Mouse (Mus musculus) midbrain, embryonic 15.5 days (tissue): Measurements from ENCODE around the gene Atp1a1. TPM values are rescaled to one million over a fixed set of nuclear protein-coding genes. Genes with fewer than 3 reads are reported as not detected.

ENCODE experiments used
- ATAC-seq: fragments of 200-750 bp; cut with Nextera tagmentation; replicated peaks from 2 replicates; pipeline ENCODE4 v1.8.0; 2017; ENCODE audit warnings: moderate TSS enrichment
- H3K27ac ChIP-seq: fragments of 300-500 bp; sonication (generic); 2 replicates; pipeline ENCODE4 v1.5.1; 2015; ENCODE audit warnings: mild to moderate bottlenecking, inconsistent platforms
- H3K27me3 ChIP-seq: fragments of 300-500 bp; sonication (generic); replicated peaks from 2 replicates; pipeline ENCODE4 v1.6.1; 2015; ENCODE audit warnings: inconsistent platforms
- H3K36me3 ChIP-seq: fragments of 300-500 bp; sonication (generic); replicated peaks from 2 replicates; pipeline ENCODE4 v1.6.1; 2015; ENCODE audit warnings: inconsistent platforms
- H3K4me1 ChIP-seq: fragments of 300-500 bp; sonication (generic); 2 replicates; pipeline ENCODE4 v1.6.1; 2015; ENCODE audit warnings: inconsistent platforms
- H3K4me2 ChIP-seq: fragments of 300-500 bp; sonication (generic); 2 replicates; pipeline ENCODE4 v1.6.1; 2015; ENCODE audit warnings: inconsistent platforms, mild to moderate bottlenecking, moderate library complexity
- H3K4me3 ChIP-seq: fragments of 300-500 bp; sonication (generic); 2 replicates; pipeline ENCODE4 v1.5.1; 2015; ENCODE audit warnings: mild to moderate bottlenecking, inconsistent platforms
- H3K9ac ChIP-seq: fragments of 300-500 bp; sonication (generic); 2 replicates; pipeline ENCODE4 v1.6.1; 2015; ENCODE audit warnings: mild to moderate bottlenecking, inconsistent platforms
- H3K9me3 ChIP-seq: fragments of 300-500 bp; sonication (generic); 2 replicates; pipeline ENCODE4 v1.6.1; 2016; ENCODE audit warnings: inconsistent platforms
- WGBS: fragments of 180-500 bp; shearing (Covaris S2); methylation state at CpG from one replicate; pipeline ENCODE4 v1.1.7; 2015; ENCODE audit warnings: mixed read lengths; 5-methylcytosine and 5-hydroxymethylcytosine counted together
- polyA plus RNA-seq: library from polyadenylated mRNA; unstranded; fragments of >200 nt; fragmentation: Nextera tagmentation; extraction: Ambion mirVana; gene quantifications from 2 replicates; pipeline ENCODE4 v1.2.1, GENCODE M21; 2015

Atp1a1 gene
- polyA plus RNA-seq, 1 experiment from 2014 or later: 57.1 TPM

DNA sequence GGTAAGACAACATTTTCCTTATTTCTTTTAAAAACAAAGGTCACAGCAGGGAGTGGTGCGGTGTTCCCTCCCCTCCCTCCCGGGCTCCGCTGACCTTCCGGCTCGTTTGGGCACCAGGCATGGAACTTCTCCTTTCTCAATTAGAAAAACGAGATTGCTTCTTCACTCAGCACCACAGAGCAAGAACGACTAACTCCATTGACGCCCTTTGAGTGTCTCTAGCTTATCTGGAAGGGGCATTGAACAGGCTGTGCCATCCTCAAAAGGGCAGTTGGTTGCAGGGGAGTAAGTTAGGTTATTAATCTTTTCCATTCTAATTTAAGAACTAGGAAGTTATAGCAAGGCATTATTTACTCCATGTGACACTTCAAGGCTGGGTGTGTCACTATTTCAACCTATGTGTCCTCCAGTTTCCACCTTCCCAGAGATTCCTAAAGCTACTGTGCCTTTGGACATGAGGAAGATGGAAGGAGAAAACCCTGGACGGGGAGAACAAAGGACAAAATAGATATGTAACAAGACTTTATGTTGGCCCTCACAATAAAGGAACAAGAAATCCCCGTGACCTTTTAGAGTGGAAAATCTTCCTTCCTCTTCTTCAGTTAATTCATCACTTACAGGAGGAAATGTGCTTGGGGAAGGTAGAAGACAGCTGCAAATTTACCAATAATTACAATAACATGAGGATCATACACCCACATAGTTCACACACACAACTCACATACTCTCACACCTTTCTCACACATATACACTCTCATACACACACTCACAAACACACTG, 7.0 kb downstream of the Atp1a1 start:
- H3K4me1 ChIP-seq: peaks cover 69% of the 10 kb centered on the region
- H3K4me2 ChIP-seq: no peak overlapping the region
- no peak overlapping the region for H3K27ac ChIP-seq
- 46% methylated on average over 10 of the region's 10 CpGs for WGBS
- H3K9ac ChIP-seq: no peak overlapping the region
- H3K27me3 ChIP-seq: no peaks in the 10 kb centered on the region
- H3K9me3 ChIP-seq: no peaks in the 10 kb centered on the region
- H3K4me3 ChIP-seq: no peak overlapping the region
- no peak for ATAC-seq
- H3K36me3 ChIP-seq: peaks cover 3% of the 10 kb centered on the region; the same call in 1 of the 2 replicates

DNA sequence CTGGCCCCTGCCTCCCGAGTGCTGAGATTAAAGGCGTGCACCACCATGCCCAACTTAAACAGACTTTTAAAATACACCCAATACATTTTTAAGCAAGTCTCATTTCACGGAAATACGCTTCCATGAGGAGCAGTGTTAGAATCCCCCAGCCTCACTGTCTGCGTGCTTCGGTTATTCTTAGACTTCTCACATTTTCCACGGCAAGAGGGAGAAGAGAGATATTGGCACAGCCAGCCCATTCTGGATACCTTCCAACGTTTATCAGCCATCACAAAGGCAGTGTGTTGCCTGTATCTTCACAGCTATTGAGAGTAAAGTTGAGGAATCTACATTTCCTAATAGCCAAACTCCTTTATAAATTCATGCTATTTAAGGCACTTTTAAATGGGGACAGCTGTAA, 7.8 kb downstream of the Atp1a1 start:
- Histone ChIP-seq H3K4me2 (no peak overlapping the region), H3K27me3 (no peaks in the 10 kb centered on the region), H3K27ac (no peak overlapping the region), H3K9ac (no peak overlapping the region), H3K9me3 (no peaks in the 10 kb centered on the region), H3K36me3 (peaks cover 7% of the 10 kb centered on the region), H3K4me3 (no peak overlapping the region), H3K4me1 (peaks cover 66% of the 10 kb centered on the region)
- 50% methylated on average over 8 of the region's 8 CpGs for WGBS
- ATAC-seq: no peak

DNA sequence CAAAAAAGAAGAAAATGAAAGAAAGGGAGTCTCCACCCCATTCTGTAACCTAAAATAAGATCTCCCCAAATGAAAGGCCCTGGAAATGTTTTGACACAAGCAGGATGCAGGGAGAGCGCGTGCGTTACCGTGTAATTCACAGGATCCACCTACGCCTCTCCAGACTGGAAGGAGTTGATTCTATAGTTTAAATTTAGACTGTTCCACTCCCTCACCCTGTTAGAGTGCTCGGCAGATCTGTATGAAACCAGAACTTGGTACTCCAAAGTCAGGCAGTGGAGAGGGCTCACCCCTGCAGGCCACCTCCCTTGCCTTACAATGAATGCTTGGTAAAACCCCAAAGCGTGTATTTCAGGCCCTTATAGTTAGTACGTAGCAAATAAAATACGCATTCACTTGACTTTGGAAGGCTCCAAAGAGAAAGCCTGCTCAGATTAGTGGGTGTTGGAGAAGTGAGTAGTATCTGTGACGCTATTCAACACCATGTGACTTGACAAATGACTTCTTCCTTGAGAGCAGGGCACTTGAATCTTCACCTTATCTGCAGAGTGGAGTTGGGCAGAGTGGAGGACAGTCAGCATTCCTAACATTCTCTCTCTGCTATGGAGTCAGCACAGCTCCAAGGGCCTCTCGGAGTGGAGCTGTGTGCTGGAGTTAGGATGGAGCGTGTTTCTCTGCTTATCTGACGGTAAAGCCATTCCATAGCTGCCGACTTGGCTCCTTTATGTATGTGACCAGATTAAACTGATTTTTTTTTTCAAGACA, 8.4 kb downstream of the Atp1a1 start:
- 77% methylated on average over 14 of the region's 14 CpGs for WGBS
- no peak for ATAC-seq
- no peak overlapping the region for H3K27ac ChIP-seq

DNA sequence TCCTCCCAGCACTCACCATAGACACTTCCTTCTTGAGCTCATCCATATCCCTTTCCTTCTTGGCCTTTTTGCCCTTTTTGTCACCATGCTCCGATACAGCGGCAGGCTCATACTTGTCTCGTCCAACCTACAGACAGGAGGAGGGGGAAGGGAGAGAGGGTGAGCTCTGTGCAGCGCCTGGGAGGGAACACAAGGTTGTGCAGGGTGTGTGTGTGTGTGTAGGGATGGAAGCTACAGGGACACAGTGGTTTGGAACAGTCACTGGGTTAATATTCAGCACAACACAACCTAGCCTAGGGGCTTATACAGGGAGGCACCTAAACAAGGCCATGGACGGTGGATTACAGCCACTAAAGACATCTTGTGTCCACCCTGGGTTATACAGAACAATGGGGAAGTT, 9.5 kb downstream of the Atp1a1 start:
- H3K27me3 ChIP-seq: no peaks in the 10 kb centered on the region
- no peak overlapping the region for H3K27ac ChIP-seq
- no peak overlapping the region for H3K4me3 ChIP-seq
- WGBS: 77% methylated on average over 5 of the region's 5 CpGs
- H3K9ac ChIP-seq: no peak overlapping the region
- no peak overlapping the region for H3K4me2 ChIP-seq
- H3K4me1 ChIP-seq: peaks cover 49% of the 10 kb centered on the region
- peaks cover 14% of the 10 kb centered on the region for H3K36me3 ChIP-seq
- ATAC-seq: no peak
- no peaks in the 10 kb centered on the region for H3K9me3 ChIP-seq

More for the DNA sequence above, 8.4 kb downstream of the Atp1a1 start:
- peaks cover 13% of the 10 kb centered on the region for H3K36me3 ChIP-seq
- peaks cover 60% of the 10 kb centered on the region for H3K4me1 ChIP-seq
- H3K4me3 ChIP-seq: no peak overlapping the region
- no peaks in the 10 kb centered on the region for H3K27me3 ChIP-seq
- H3K9ac ChIP-seq: no peak overlapping the region
- H3K4me2 ChIP-seq: no peak overlapping the region
- H3K9me3 ChIP-seq: no peaks in the 10 kb centered on the region

DNA sequence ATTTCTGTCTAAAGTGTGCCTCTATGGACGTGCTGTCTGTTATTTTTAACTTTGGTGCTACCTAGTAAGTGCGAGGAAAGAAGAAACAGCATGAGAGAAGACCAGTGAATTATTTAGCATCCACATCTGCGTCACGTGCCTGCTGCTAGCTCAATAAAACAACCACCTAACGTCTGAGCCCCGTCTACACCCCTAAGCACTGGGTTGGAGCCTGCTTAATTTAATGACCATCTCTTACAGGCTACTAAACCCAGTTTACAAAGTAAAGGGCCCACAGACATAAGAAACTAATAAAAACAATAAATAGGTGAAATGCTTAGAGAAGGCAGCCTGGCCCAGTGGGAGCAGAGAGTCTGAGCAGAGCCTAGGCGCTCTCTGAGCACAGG, 11.2 kb downstream of the Atp1a1 start:
- Histone ChIP-seq H3K9me3 (no peaks in the 10 kb centered on the region), H3K4me2 (no peak overlapping the region), H3K27ac (0 out of 2 replicates have a peak overlapping the region, but pooled peaks have one; percentile 10), H3K4me3 (no peak overlapping the region), H3K4me1 (peaks cover 36% of the 10 kb centered on the region), H3K9ac (no peak overlapping the region), H3K36me3 (peaks cover 29% of the 10 kb centered on the region), H3K27me3 (no peaks in the 10 kb centered on the region)
- ATAC-seq: no peak
- 38% methylated on average over 7 of the region's 7 CpGs for WGBS

DNA sequence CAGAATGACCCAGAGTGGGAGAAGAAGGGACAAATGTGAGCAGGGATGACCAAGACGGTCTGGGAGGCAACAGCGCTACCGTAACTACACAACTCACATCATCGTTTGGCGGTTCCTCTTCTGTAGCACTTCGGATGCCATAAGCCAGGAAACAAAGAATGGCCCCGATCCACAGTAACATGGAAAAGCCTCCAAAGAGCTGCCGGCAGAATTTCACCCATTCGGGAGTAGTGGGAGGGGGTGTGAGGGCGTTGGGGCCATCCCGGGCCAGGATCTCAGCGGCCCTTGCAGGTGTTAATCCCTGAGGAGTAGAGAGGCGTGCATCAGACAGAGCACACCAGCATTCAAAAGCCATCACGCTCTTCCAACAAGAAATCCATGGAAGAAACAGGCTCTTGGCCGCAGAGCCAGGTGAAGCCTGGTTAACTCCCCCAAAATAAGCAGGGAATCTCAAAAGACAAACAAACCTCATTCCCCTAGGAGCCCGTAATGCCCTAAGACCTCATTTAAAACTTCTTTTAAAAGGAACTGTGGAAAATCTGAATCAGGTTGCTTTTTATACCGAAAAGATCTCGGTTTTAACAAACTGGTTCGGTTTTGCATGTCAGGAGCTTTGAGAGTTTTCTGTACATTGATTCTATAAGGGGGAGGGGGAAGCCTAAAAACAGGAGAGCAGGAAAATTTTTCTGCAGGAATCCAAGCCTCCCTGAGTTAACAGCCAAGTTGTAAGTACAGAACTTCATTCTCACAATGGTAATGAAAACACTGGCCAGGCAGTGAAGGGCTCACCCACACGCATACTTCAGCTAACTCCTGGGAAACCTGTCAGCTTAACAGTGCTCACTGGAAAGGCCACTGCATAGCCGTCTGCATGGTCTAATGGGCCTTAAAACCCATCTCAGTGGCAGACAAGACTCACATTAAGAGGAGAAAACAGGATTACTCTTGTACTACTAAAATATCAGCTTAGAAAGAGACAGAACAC, 11.9 kb downstream of the Atp1a1 start:
- Histone ChIP-seq H3K4me1 (peaks cover 32% of the 10 kb centered on the region), H3K4me2 (no peak overlapping the region), H3K4me3 (no peak overlapping the region), H3K9ac (no peak overlapping the region), H3K9me3 (no peaks in the 10 kb centered on the region), H3K27ac (0 out of 2 replicates have a peak overlapping the region, but pooled peaks have one; percentile 10), H3K36me3 (peaks cover 32% of the 10 kb centered on the region), H3K27me3 (no peaks in the 10 kb centered on the region)
- WGBS: 58% methylated on average over 21 of the region's 21 CpGs
- ATAC-seq: no peak

DNA sequence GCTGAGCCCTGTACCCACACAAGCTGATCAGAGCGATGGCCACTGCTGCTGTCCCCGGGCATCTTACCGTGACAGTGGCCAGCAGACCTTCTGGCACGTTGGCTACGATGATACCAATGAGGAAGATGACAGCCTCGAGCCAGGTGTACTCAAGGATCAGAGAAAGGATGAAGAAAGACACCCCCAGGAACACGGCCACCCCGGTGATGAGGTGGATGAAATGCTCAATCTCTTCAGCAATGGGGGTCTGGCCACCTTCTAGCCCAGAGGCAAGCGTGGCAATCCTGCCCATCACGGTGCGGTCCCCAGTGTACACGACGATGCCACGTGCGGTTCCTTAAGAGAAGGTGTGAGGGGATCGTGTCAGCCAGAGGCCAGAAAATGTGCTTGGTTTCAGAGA, 14.1 kb downstream of the Atp1a1 start:
- Histone ChIP-seq H3K4me2 (no peak overlapping the region), H3K4me3 (no peak overlapping the region), H3K4me1 (peaks cover 16% of the 10 kb centered on the region), H3K9me3 (no peaks in the 10 kb centered on the region), H3K27me3 (no peaks in the 10 kb centered on the region), H3K36me3 (peaks cover 45% of the 10 kb centered on the region), H3K9ac (no peak overlapping the region), H3K27ac (no peak overlapping the region)
- 96% methylated on average over 16 of the region's 16 CpGs for WGBS
- no peak for ATAC-seq

DNA sequence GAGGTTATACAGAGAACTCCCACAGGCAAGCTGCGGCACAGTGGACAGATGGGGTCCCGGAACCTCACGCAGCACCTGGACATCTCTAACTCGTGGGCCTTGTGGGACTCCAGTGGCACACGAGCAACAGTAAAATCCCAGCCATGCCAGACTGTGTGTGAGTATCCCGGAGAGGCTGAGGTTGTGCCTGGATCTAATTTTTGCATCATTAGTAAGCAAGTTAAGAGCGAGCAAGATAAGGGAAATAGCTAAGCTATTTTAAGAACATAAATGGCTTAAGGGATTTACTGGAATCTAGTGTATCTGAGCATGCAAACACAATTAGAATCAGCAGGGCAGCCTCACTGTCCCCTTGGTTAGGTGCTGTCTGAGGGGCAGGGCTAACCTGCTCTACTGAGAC, 16.2 kb downstream of the Atp1a1 start:
- Histone ChIP-seq H3K9ac (no peak overlapping the region), H3K27ac (no peak overlapping the region), H3K36me3 (peaks cover 58% of the 10 kb centered on the region), H3K27me3 (no peaks in the 10 kb centered on the region), H3K4me1 (peaks cover 12% of the 10 kb centered on the region), H3K4me2 (no peak overlapping the region), H3K4me3 (no peak overlapping the region), H3K9me3 (no peaks in the 10 kb centered on the region)
- no peak for ATAC-seq
- WGBS: 92% methylated on average over 7 of the region's 7 CpGs

DNA sequence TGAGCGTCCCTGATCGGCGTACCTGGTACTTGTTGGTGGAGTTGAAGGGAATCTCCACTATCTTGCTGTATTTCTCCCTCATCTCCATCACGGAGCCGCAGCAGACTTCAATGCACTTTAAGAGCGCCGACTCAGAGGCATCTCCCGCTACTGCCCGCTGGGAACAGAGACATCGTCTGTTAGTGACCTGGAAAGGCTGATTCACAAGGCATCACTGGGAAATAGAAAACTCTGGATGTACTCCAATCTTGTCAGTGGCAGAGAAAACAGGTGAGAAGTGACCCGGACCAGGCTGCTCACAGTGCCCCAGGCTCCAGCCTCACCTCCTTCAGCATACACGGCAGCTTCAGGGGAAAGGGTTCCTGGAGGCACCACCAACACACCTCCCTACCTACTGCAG, 17.7 kb downstream of the Atp1a1 start:
- Histone ChIP-seq H3K9ac (no peak overlapping the region), H3K36me3 (peaks cover 65% of the 10 kb centered on the region), H3K4me1 (no peaks in the 10 kb centered on the region), H3K9me3 (no peaks in the 10 kb centered on the region), H3K27ac (no peak overlapping the region), H3K27me3 (no peaks in the 10 kb centered on the region), H3K4me3 (no peak overlapping the region), H3K4me2 (no peak overlapping the region)
- no peak for ATAC-seq
- 94% methylated on average over 12 of the region's 12 CpGs for WGBS

DNA sequence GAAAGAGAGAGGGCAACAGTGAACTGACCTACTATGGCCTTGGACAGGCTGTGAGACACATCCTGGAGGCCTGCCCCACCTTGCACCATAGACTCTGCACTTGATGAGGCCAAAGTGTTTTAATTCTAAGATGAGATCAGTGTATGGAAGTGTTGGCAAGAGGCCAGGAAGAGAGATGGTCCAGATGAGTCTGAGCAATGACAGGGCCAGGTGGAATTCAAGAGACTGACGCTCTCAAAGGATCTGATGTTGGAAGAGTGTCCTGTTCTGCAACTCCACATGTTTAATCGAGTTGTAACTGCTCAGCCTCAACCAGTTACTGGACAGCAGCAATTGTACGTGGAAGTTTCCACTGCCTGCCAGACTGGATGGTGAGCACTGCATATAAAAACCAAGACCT, 26.4 kb downstream of the Atp1a1 start:
- H3K27ac ChIP-seq: no peak overlapping the region
- no peak overlapping the region for H3K4me3 ChIP-seq
- H3K4me2 ChIP-seq: no peak overlapping the region
- ATAC-seq: no peak
- peaks cover 25% of the 10 kb centered on the region for H3K36me3 ChIP-seq
- no peaks in the 10 kb centered on the region for H3K9me3 ChIP-seq
- no peaks in the 10 kb centered on the region for H3K27me3 ChIP-seq
- no peak overlapping the region for H3K9ac ChIP-seq
- no peaks in the 10 kb centered on the region; the same call in 1 of the 2 replicates for H3K4me1 ChIP-seq
- 84% methylated on average over 3 of the region's 3 CpGs for WGBS

DNA sequence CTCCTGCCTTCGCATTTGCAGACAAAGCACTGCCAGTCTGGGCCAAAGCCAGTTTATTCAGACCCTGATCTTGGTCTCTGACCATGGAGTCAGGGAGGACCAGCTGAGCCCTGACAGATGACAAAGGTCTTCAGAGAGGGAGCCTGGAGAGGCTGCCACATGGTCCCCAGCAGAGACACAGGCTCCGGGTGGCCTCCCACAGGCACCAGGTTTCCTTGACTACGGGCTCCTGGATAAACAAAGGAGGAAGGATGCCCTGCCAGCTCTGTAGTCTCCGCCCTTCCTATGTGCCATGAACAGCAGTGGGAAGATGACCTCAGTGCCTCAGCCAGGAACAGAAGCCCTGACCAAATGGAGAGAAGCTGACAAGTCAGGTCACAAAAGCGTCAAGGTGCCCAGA, 27.1 kb downstream of the Atp1a1 start:
- 32% methylated on average over 5 of the region's 5 CpGs for WGBS
- no peak overlapping the region for H3K9ac ChIP-seq
- H3K27me3 ChIP-seq: no peaks in the 10 kb centered on the region
- peaks cover under 1% of the 10 kb centered on the region; the same call in 1 of the 2 replicates for H3K4me1 ChIP-seq
- H3K4me3 ChIP-seq: no peak overlapping the region
- H3K27ac ChIP-seq: 0 out of 2 replicates have a peak overlapping the region, but pooled peaks have one; percentile 10
- H3K36me3 ChIP-seq: peaks cover 20% of the 10 kb centered on the region
- no peak overlapping the region for H3K4me2 ChIP-seq
- no peaks in the 10 kb centered on the region for H3K9me3 ChIP-seq
- peak; percentile 58 for ATAC-seq
